Mouse (Mus musculus): ENCODE results near the gene Nacc1. TPM values are rescaled to one million over a fixed set of nuclear protein-coding genes. Genes with fewer than 3 reads are reported as not detected.
A peak's percentile ranks its signal among the peaks of the same experiment; 100 is the strongest.

Gene Nacc1
- polyA plus RNA-seq (2017; shearing (Covaris generic)) = 10 to 100 TPM in 1 of 2 experiments, 1 to 10 TPM in 1; 9.4 to 12.5 TPM

GRCm38 (mm10) chr8:84687705-84688100 is at the start of gene Nacc1:
Nacc1 (minus strand) TSS chr8:84687862.
- peak; percentile 73 for ATAC-seq

DNA sequence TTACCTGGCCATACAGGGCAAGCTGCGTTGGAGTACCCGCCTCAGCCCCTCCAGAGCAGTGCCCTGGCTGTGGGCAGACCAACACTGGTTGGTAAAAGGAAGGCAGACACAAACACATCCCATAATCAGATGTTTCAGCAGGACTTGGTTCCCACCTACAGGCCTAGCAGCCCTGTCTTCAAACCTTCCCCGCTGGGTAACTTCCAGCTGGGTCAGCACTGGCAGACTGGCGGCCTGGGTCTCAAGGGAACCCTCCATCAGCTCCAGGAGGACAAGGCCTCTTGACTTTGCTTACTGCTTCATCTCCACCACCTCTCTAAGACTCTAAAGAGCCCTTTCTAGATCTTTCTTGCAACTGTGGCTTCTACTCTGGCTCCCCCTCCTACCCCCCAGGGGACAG is 48.9 kb upstream of the Nacc1 start:
- ATAC-seq = no peak

GRCm38 (mm10) chr8:84735597-84735996 is 47.9 kb upstream of the Nacc1 start:
- no peak for ATAC-seq

DNA sequence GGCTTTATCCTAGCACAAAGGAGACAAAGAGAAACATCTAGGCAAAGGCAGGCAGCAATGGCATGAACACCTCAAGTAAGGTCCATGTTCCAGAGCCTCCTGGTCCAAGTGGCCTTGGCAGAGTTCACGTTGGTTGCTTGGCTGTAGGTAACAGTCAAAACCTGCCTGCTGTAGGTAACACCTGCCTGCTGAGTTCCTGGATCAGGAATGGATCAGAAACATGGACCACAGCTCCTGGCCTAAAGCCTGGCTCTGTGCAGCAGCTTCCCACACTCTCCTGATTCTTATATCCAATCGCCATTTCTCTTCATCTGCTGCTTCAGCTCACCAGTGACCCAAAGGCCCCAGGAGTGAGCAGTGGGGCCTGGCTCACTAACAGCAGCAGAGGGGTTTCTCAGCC is 47.0 kb upstream of the Nacc1 start:
- no peak for ATAC-seq

DNA sequence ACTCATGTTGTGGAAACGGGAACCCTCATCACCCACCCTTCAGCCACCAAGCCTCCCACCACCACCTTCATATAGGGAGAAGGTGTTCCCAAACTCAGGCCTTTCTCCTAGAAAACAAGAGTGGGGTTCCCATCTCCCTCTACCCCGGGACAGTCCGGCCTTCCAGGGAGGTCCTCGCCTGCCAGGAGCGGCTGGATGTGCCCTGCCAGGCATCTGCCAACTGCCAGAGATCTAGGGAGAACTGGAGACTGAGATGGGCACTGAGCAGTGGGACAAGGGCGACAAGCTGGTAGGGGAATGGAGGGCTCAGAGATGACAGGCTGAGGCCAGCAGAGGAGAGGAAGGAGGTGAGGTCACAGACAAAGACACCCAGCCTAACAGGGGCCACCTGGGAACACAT is 46.3 kb upstream of the Nacc1 start:
- no peak for ATAC-seq

GRCm38 (mm10) chr8:84732996-84733395 is 45.3 kb upstream of the Nacc1 start:
- no peak for ATAC-seq

DNA sequence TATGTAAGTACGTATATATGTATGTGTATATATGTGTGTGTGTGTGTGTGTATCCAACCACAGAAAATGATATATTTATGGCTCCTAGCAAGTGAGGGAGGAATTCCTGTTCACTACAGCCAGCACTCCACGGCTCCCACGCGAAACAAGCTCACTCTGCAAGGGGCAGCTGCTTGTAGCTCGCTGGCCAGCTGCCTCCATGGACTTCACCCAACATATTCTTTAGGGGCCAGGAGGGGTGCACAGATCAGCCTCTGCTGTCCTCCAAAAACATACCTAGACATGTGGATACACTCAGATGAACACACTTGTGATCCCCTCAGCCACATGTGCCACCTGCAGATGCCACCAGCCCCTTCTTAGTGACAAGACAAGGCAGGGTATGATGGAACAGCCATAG is 44.9 kb upstream of the Nacc1 start:
- no peak for ATAC-seq

GRCm38 (mm10) chr8:84731371-84732177 is 43.9 kb upstream of the Nacc1 start:
- ATAC-seq = no peak

DNA sequence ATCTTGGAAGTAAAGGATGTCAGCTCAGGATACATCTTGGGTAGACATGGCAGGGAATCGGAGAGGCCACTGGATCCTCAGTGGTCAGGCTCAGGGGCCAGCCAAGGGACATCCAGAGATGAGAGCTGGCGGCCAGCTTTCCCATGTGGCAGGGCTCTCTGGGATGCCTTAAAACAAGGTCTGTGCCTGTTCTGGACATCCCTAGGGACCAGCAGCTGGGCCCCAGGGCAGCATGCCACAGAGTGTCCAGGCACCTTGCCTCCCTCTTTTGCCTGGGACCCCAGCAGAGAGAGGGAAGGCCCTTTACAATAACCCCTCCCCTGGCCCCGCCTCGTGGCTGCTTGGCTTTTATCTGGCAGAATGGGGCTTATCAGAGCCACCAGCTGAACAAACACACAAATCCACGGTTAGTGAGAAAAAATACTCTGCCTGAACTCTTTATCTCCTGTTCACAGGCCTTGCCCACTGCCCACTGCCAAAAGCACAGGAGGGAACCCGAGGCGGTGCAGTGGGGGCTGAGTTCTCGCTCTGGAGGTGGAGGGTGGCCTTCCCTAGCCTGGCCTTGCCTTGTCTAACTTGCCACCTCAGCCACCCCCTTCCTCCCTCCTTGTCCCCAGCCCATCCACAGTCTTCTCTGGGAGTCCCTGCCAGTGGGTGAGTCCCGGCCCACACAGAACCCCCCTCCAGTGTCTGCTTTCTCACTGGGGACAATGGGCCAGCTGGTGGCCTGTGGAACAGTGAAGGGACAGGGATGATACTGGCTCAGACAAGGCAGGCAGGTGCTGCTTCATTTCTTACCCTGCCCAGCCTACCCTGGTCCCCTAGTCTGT is 43.1 kb upstream of the Nacc1 start:
- no peak for ATAC-seq

DNA sequence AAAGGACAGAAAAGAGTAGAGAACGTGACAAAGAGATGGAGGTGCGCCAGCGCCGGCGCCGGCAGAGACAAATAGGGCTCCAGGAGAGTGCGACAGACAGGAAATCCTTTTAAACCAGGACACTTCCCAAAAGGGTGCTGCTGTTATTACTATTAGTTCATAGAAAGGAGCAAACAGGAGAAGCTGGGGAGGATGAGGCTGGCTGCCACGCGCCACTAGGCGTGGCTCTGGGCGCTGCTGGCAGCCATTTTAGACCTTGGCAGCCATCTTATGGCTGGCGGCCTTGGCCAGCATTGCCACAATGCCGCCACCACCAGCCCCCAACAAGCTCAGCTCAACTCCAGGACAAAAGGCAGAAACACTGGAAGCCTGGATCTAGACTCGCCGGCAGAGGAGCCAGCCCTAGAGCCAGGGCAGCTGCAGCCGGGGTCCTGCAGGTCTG is 42.3 kb upstream of the Nacc1 start:
- ATAC-seq = no peak

- ATAC-seq = no peak
Measured at GRCm38 (mm10) chr8:84728474-84728873, 40.8 kb upstream of the Nacc1 start.

DNA sequence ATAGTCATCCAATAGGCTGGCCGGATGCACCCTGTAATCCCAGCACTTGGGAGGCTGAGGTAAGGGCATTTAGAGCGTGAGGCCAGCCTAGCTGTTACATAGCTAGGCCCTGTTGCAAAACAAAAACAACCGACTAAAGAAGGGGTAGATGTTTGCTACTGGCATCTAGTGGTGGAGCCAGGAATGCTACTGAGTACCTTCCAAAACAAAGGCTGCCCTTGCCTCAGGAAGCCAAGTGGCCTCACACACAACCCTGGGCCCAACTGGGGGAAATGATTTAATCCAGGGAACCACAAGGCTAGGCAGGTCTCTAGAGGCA is 38.2 kb upstream of the Nacc1 start:
- no peak for ATAC-seq

- ATAC-seq = no peak
Measured at GRCm38 (mm10) chr8:84725246-84725940, 37.7 kb upstream of the Nacc1 start.

GRCm38 (mm10) chr8:84724683-84725082 is 37.0 kb upstream of the Nacc1 start:
- ATAC-seq = no peak

DNA sequence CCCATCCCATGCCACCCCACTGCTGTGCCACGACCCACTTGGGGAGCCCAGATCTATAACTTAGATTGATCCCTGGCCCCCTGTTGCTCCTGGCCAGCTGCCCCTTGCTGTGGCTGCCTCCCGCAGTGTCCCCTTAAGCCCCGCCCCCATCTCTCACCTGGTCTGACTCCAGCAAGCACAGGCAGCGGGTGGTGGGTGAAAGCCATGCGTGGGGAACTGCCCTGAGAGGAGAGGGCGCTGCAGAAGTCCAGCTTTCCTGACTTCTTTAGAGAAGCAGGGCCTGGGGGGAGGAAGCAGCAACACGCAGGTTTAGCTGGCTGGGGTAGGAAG is 35.9 kb upstream of the Nacc1 start:
- ATAC-seq = no peak

GRCm38 (mm10) chr8:84722850-84723570 is 35.3 kb upstream of the Nacc1 start, which contains the start of gene G430095P16Rik:
G430095P16Rik (plus strand) TSS chr8:84723007.
- ATAC-seq = peak; percentile 87

- ATAC-seq = no peak
Measured at GRCm38 (mm10) chr8:84722530-84722849, 34.8 kb upstream of the Nacc1 start.

DNA sequence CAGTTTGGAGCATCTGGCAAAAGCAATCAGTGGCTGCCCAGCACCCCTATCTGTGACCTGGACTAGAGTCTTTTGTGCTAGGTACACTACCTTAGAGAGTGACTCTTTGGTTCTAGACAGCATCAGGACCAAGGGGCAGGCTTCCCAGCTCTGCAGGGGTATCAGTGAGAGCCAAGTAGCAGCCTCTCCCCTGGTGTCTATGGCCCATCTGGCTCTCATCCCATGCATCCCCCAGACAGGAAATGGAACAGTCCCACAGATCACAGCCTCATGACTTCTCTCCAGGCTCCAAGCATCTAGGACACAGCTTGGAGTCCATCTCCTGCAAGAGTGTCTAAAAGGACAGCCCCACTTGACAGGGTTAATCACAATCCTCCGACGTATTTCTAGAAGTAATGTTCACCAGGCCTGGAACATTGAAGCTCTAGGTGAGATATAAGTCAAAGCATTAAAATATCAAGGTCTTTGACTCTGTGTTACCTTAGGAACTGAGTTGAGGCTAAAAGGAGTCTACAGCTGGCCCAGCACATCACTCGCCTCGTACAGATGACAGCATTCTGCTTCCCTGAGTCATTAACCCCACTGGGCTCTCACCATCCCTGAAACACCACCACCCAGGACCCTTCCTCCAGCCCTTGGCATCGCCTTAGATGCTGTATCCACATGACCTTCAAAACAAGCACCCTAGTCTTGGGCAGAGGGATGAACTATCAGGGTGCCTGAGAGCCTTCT is 31.5 kb upstream of the Nacc1 start:
- ATAC-seq = no peak

GRCm38 (mm10) chr8:84718476-84718875 is 30.8 kb upstream of the Nacc1 start:
- ATAC-seq = no peak

DNA sequence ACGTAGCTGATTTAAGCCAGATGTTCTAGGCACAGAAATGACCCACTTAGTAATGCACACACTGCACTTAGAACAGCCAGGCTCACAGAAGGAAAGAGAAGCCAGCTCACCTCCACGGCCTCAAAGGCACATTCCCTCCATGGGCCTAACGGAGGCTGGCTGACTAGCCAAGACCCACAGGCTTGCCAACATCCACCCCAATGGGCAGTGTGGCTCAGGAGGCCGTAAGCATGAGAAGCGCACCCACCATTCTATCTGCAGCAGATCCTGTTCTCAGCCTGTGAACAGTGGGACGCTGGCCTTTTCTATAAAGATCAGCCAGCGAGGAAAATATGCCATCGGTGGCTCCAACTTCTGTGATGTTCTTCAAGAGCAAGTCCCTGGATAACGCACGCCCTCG is 29.1 kb upstream of the Nacc1 start:
- ATAC-seq = no peak

DNA sequence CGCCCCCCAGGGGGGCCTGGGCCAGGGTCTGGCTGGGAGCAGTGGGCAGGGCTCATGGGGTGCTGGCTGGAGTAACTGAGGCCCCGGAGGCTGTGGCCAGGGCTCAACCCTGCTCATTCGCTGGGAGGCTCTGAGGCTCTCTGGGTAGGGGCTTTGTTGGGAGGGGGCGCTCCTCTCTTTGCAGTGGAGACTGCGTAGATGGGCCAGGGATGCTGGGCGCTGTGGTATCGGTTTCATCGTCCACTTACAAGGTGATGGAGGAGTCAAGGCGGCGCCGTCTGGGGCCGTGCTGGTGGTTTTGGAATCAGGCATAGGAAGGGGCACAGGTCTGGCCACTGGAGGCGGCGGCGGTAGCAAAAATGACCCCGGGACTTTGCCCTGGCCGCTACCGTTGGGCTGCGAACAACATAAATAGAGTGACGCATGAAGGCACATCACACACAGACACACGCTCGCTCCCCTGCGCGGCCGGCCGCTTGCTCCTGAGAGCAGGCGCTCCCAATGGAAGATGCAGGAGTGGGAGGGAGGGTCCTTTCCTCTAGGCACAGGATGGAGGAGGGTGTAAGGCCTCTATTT is 28.3 kb upstream of the Nacc1 start:
- ATAC-seq = no peak

GRCm38 (mm10) chr8:84714161-84714560 is 26.5 kb upstream of the Nacc1 start:
- no peak for ATAC-seq

Measured in activated CD4-positive, CD25-positive, alpha-beta regulatory T cell, adult 4 months (primary cell).